Mouse (Mus musculus) kidney, adult 2 months (tissue): Measurements from ENCODE around the gene Anp32e.

Source experiments
- CTCF ChIP-seq: fragments of 200-500 bp; conservative IDR thresholded peaks from 2 replicates; pipeline ENCODE4 v1.5.1; 2011; ENCODE audit warnings: low read depth, mild to moderate bottlenecking, control low read depth, low read length, moderate library complexity, mixed read lengths; ENCODE audit not compliant: insufficient read depth, insufficient read length
- POLR2A ChIP-seq: fragments of 200-500 bp; IDR thresholded peaks from one replicate; pipeline ENCODE4 v1.6.1; 2011; ENCODE audit warnings: low read depth, low read length, control low read depth

DNA sequence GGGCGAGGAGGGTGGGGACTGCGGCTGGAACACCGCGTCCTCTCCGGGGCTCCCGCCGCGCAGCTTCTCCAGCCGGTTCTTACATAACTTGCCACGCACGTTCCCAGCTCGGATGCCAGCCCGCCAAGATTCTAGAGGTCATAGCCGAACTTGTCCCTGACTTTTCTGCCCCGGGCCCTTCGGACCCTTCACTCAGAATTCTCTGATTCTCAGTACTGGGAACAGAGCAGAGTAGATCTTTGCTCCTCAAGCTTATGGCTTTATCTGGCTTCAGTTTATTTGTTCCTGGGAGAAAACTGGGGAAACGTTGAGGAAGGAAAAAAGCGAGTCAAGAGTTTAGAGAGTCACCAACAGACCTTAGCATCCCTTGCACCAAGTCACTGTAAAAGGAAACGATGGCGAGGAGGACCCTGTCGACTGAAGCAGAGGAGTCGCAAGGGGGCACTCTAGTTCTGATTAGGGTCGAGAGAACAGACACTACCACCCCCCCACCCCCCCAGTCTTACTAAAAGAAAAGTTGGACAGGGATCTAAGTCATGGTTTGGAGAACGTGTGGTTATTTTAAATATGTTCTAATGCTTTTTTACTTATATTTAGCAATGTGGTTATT lies 46.1 kb upstream of the Anp32e start:
- TF ChIP-seq POLR2A (no peak), CTCF (peak; percentile 64)
